Mouse (Mus musculus): ENCODE measurements around the gene Eif4g1. TPM values are rescaled to one million over a fixed set of nuclear protein-coding genes. Genes with fewer than 3 reads are reported as not detected.
"Not testable (repeated sequence)": the region's sequence is repeated elsewhere in the genome, so short reads cannot be mapped to it uniquely, and the experiment has no call there.

Gene Eif4g1
- 148 and 162 TPM in 2 replicates for polyA plus RNA-seq (2015; fragmentation: Nextera tagmentation; extraction: Ambion mirVana)

DNA sequence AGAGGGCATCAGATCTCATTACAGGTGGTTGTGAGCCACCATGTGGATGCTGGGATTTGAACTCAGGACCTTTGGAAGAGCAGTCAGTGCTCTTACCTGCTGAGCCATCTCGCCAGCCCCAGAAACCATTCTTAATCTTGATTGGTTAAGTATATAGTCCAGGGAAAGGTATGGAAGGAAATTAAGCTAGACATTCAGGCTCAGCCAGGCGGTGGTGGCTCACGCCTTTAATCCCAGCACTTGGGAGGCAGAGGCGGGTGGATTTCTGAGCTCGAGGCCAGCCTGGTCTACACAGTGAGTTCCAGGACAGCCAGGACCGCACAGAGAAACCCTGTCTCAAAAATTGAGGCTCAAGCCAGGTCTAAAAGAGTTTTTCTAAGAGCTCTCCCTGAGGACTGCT is at the start of gene Eif4g1:
Eif4g1 (plus strand) TSS at position 301 of the 400 bp plus-strand sequence.
- H3K9me3 ChIP-seq; ATAC-seq; H3K9ac ChIP-seq (replicated peaks); H3K27me3 ChIP-seq; H3K4me2 ChIP-seq (replicated peaks); H3K4me3 ChIP-seq (replicated peaks); H3K4me1 ChIP-seq (replicated peaks); H3K27ac ChIP-seq: not testable (repeated sequence)
- WGBS = 93% methylated on average over 3 of the region's 6 CpGs
- H3K36me3 ChIP-seq = peaks cover 28% of the 10 kb centered on the region

- H3K4me3 ChIP-seq (replicated peaks) = peak overlapping the region; percentile 74
These were observed 48.3 kb upstream of the Eif4g1 start for GRCm38 (mm10) chr16:20619541-20620398.

DNA sequence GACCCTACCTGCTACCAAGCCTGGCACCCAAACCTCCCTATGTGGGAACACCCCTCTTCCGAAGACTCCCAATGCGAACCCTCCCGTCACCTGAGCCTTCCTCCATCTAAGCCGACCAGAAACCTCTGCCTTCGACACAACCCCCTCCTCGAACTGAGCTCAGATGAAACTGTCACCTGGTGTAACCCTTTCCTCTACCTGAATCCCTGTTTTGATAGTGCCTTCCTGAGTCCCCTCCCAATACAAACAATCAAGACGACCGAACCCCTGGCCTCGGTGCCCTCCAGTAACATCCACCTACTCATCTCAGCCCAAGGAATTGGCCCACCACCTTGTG is 47.7 kb upstream of the Eif4g1 start:
- Histone ChIP-seq H3K4me1 (replicated peaks) (peaks cover 34% of the 10 kb centered on the region), H3K9ac (replicated peaks) (peak overlapping the region; percentile 92), H3K27me3 (no peaks in the 10 kb centered on the region), H3K27ac (peak overlapping the region; percentile 90), H3K4me3 (replicated peaks) (peak overlapping the region; percentile 74), H3K4me2 (replicated peaks) (peak overlapping the region; percentile 78), H3K9me3 (no peaks in the 10 kb centered on the region), H3K36me3 (peaks cover 5% of the 10 kb centered on the region; the same call in 1 of the 2 replicates)
- ATAC-seq = peak; percentile 18; the same call in 1 of the 2 replicates
- under 1% methylated on average over 9 of the region's 9 CpGs for WGBS

More at GRCm38 (mm10) chr16:20619541-20620398, 48.3 kb upstream of the Eif4g1 start:
- Histone ChIP-seq H3K4me1 (replicated peaks) (peaks cover 34% of the 10 kb centered on the region), H3K27me3 (no peaks in the 10 kb centered on the region), H3K4me2 (replicated peaks) (peak overlapping the region; percentile 78), H3K27ac (peak overlapping the region; percentile 90), H3K9me3 (no peaks in the 10 kb centered on the region), H3K36me3 (peaks cover 5% of the 10 kb centered on the region; the same call in 1 of the 2 replicates), H3K9ac (replicated peaks) (peak overlapping the region; percentile 92)
- peak; percentile 43 for ATAC-seq
- WGBS = 2% methylated on average over 50 of the region's 83 CpGs

DNA sequence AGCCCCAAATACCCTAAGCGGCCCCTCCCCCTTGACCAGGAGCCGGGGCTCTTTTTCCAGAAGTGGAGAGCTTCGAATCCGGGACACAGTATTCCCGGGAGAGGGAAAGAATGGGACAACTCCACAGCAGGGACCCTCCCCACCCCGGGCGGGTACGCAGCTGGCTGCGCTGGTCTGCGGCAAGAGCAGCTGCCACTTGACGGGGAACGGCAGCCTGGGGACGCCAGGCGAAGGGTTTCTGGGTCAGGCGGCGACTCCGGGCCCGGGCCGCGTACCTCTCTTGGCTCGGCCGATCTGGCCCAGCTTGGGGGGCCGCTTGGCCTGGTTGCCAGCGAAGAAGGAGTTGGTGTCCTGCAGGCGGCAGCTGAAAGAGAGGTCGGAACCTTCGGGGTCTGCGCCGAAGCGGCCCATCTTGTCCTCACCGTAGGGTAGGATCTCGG is 47.3 kb upstream of the Eif4g1 start:
- WGBS = under 1% methylated on average over 32 of the region's 32 CpGs
- ATAC-seq = peak; percentile 18
- H3K4me1 ChIP-seq (replicated peaks) = peaks cover 34% of the 10 kb centered on the region
- peaks cover 5% of the 10 kb centered on the region; the same call in 1 of the 2 replicates for H3K36me3 ChIP-seq
- peak overlapping the region; percentile 74 for H3K4me3 ChIP-seq (replicated peaks)
- H3K4me2 ChIP-seq (replicated peaks) = peak overlapping the region; percentile 78
- H3K9me3 ChIP-seq = no peaks in the 10 kb centered on the region
- H3K27ac ChIP-seq = peak overlapping the region; percentile 90
- H3K27me3 ChIP-seq = no peaks in the 10 kb centered on the region
- H3K9ac ChIP-seq (replicated peaks) = peak overlapping the region; percentile 92

GRCm38 (mm10) chr16:20621191-20621990 is 46.7 kb upstream of the Eif4g1 start, which contains the start of gene Camk2n2:
Gene Camk2n2 (minus strand): TSS chr16:20621287.
- Histone ChIP-seq H3K4me1 (replicated peaks) (peaks cover 34% of the 10 kb centered on the region), H3K27me3 (no peaks in the 10 kb centered on the region), H3K9me3 (no peaks in the 10 kb centered on the region), H3K36me3 (peaks cover 5% of the 10 kb centered on the region; the same call in 1 of the 2 replicates), H3K9ac (replicated peaks) (peak within 1 kb of the TSS; percentile 92), H3K4me3 (replicated peaks) (peak within 1 kb of the TSS; percentile 74), H3K4me2 (replicated peaks) (peak within 1 kb of the TSS; percentile 78), H3K27ac (peak within 1 kb of the TSS; percentile 90)
- ATAC-seq = peak; percentile 56
- WGBS = 1% methylated on average over 64 of the region's 92 CpGs

DNA sequence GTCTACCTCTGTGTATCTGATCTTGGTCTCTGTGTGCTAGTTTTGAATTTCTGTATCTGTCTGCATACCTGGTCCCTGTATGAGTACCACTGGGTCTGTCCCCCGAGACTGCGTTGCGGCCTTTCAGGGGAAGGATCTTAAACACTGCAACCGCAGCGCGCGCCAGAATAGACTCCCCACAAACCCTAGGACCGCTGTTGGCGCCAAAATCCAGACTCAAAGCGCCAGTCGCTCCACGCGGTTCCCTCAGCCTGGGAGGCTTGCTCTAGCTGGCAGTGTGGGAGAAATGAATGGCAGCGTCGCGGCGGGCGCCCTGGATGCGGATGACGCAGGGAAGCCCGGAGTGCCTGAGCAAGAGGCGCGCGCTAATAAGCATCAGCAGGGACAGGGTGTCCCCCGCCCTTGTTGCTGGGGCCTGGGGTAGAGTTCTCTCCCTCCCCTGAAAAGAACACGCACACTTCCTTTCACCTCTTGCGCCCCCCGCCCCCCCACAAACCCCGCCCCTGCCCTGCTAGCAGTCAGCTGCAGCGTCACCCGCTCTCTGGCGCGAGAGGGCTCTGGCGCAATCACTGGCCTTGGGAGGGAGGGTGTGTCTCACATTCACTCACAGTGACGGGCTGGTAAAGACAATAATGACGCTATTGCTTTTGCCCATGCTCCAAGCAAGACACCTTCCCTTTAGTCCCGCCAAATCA is 46.0 kb upstream of the Eif4g1 start:
- Histone ChIP-seq H3K27me3 (no peaks in the 10 kb centered on the region), H3K4me2 (replicated peaks) (peak overlapping the region; percentile 78), H3K4me1 (replicated peaks) (peaks cover 34% of the 10 kb centered on the region), H3K27ac (peak overlapping the region; percentile 90), H3K9me3 (no peaks in the 10 kb centered on the region), H3K36me3 (peaks cover 5% of the 10 kb centered on the region; the same call in 1 of the 2 replicates), H3K9ac (replicated peaks) (peak overlapping the region; percentile 92), H3K4me3 (replicated peaks) (peak overlapping the region; percentile 74)
- WGBS = under 1% methylated on average over 37 of the region's 37 CpGs
- ATAC-seq = peak; percentile 70

- no peaks in the 10 kb centered on the region for H3K36me3 ChIP-seq
- 0 out of 2 replicates have a peak overlapping the region, but pooled peaks have one; percentile 92 for H3K9ac ChIP-seq (replicated peaks)
- H3K4me2 ChIP-seq (replicated peaks) = no peak overlapping the region
- peaks cover 34% of the 10 kb centered on the region for H3K4me1 ChIP-seq (replicated peaks)
- WGBS = 41% methylated on average over 2 of the region's 2 CpGs
- no peaks in the 10 kb centered on the region for H3K9me3 ChIP-seq
- no peak overlapping the region for H3K4me3 ChIP-seq (replicated peaks)
- H3K27ac ChIP-seq = no peak overlapping the region
- ATAC-seq = no peak
- H3K27me3 ChIP-seq = no peaks in the 10 kb centered on the region
These were observed 44.9 kb upstream of the Eif4g1 start for GRCm38 (mm10) chr16:20623211-20623610.

GRCm38 (mm10) chr16:20628871-20629391 is 39.2 kb upstream of the Eif4g1 start:
- Histone ChIP-seq H3K27ac (no peak overlapping the region), H3K4me1 (replicated peaks) (peaks cover 17% of the 10 kb centered on the region), H3K4me2 (replicated peaks) (peak overlapping the region; percentile 94), H3K9me3 (no peaks in the 10 kb centered on the region), H3K4me3 (replicated peaks) (peak overlapping the region; percentile 66; the same call in 1 of the 2 replicates), H3K9ac (replicated peaks) (no peak overlapping the region), H3K27me3 (peaks cover 6% of the 10 kb centered on the region; the same call in 1 of the 2 replicates), H3K36me3 (peaks cover 7% of the 10 kb centered on the region; the same call in 1 of the 2 replicates)
- ATAC-seq = 0 out of 2 replicates have a peak, but pooled peaks have one; percentile 31
- 64% methylated on average over 11 of the region's 11 CpGs for WGBS

GRCm38 (mm10) chr16:20629731-20630634 is 38.1 kb upstream of the Eif4g1 start, which contains the start of gene Ece2:
Gene Ece2 (plus strand): TSS chr16:20629828.
- peak; percentile 71 for ATAC-seq
- H3K36me3 ChIP-seq = peaks cover 7% of the 10 kb centered on the region; the same call in 1 of the 2 replicates
- H3K9ac ChIP-seq (replicated peaks) = peak within 1 kb of the TSS; percentile 82
- no peak within 1 kb of the TSS for H3K27ac ChIP-seq
- no peaks in the 10 kb centered on the region for H3K9me3 ChIP-seq
- peaks cover 17% of the 10 kb centered on the region for H3K4me1 ChIP-seq (replicated peaks)
- 8% methylated on average over 53 of the region's 54 CpGs for WGBS
- peak within 1 kb of the TSS; percentile 94 for H3K4me2 ChIP-seq (replicated peaks)
- H3K4me3 ChIP-seq (replicated peaks) = peak within 1 kb of the TSS; percentile 66
- H3K27me3 ChIP-seq = peaks cover 6% of the 10 kb centered on the region; the same call in 1 of the 2 replicates

- Histone ChIP-seq H3K4me3 (replicated peaks) (no peak overlapping the region), H3K36me3 (peaks cover 5% of the 10 kb centered on the region; the same call in 1 of the 2 replicates), H3K9me3 (no peaks in the 10 kb centered on the region), H3K4me2 (replicated peaks) (no peak overlapping the region), H3K9ac (replicated peaks) (no peak overlapping the region), H3K27ac (no peak overlapping the region), H3K27me3 (no peaks in the 10 kb centered on the region), H3K4me1 (replicated peaks) (0 out of 2 replicates have a peak, but pooled peaks cover 4% of the 10 kb centered on the region)
- 86% methylated on average over 8 of the region's 8 CpGs for WGBS
- no peak for ATAC-seq
These were observed 30.7 kb upstream of the Eif4g1 start for GRCm38 (mm10) chr16:20637410-20637809.

Measured in midbrain, embryonic 13.5 days (tissue).